Mouse (Mus musculus) embryonic facial prominence, embryonic 11.5 days (tissue): ENCODE measurements at regions not wholly inside any gene's neighbourhood (a gene's known extent, or its start where the extent isn't known, plus 50 kb on each side); places are given as distances from the start of the nearest gene placed in this dataset.

Experiments used
- ATAC-seq: fragments of 200-750 bp; cut with Nextera tagmentation; replicated peaks from 2 replicates; pipeline ENCODE4 v1.8.0; 2017; ENCODE audit warnings: low read depth; ENCODE audit not compliant: insufficient number of reproducible peaks, low FRiP score, low TSS enrichment
- DNase-seq: peaks from one replicate; pipeline ENCODE4 v3.0.0-alpha.2; 2015; ENCODE audit warnings: low spot score
- H3K27ac ChIP-seq: fragments of 300-500 bp; sonication (generic); replicated peaks from 2 replicates; pipeline ENCODE4 v1.5.1; 2014; ENCODE audit warnings: mild to moderate bottlenecking, low read depth, low read length, control low read depth
- H3K27me3 ChIP-seq: fragments of 300-500 bp; sonication (generic); 2 replicates; pipeline ENCODE4 v1.6.1; 2014; ENCODE audit warnings: mild to moderate bottlenecking, low read length, moderate library complexity, mixed read lengths; ENCODE audit not compliant: control insufficient read depth, insufficient read depth
- H3K36me3 ChIP-seq: fragments of 300-500 bp; sonication (generic); replicated peaks from 2 replicates; pipeline ENCODE4 v1.6.1; 2014; ENCODE audit warnings: low read depth, mild to moderate bottlenecking, low read length, moderate library complexity, mixed read lengths; ENCODE audit not compliant: control insufficient read depth, insufficient read depth
- H3K4me1 ChIP-seq: fragments of 300-500 bp; sonication (generic); 2 replicates; pipeline ENCODE4 v1.6.1; 2014; ENCODE audit warnings: low read length, mixed read lengths; ENCODE audit not compliant: control insufficient read depth, insufficient read depth
- H3K4me2 ChIP-seq: fragments of 300-500 bp; sonication (generic); 2 replicates; pipeline ENCODE4 v1.6.1; 2014; ENCODE audit warnings: low read depth, mild to moderate bottlenecking, control low read depth, low read length, moderate library complexity
- H3K4me3 ChIP-seq: fragments of 300-500 bp; sonication (generic); 2 replicates; pipeline ENCODE4 v1.5.1; 2014; ENCODE audit warnings: low read depth, low read length, control low read depth
- H3K9ac ChIP-seq: fragments of 300-500 bp; sonication (generic); replicated peaks from 2 replicates; pipeline ENCODE4 v1.6.1; 2014; ENCODE audit warnings: mild to moderate bottlenecking, control low read depth, low read length
- H3K9me3 ChIP-seq: fragments of 300-500 bp; sonication (generic); replicated peaks from 2 replicates; pipeline ENCODE4 v1.6.1; 2016; ENCODE audit warnings: mild to moderate bottlenecking, low read length, inconsistent platforms, mixed read lengths; ENCODE audit not compliant: control insufficient read depth
- WGBS: fragments of 180-500 bp; shearing (Covaris S2); extraction: QIAGEN DNeasy Blood & Tissue Kit; methylation state at CpG from one replicate; pipeline ENCODE4 v1.1.7; 2014; 5-methylcytosine and 5-hydroxymethylcytosine counted together

- H3K4me3 ChIP-seq = no peak overlapping the region
- H3K4me1 ChIP-seq = no peaks in the 10 kb centered on the region
- no peaks in the 10 kb centered on the region for H3K9me3 ChIP-seq
- H3K27ac ChIP-seq = no peak overlapping the region
- ATAC-seq = no peak
- WGBS = 97% methylated on average over 1 of the region's 1 CpGs
- H3K9ac ChIP-seq = no peak overlapping the region
- no peak for DNase-seq
- no peaks in the 10 kb centered on the region for H3K36me3 ChIP-seq
- H3K27me3 ChIP-seq = no peaks in the 10 kb centered on the region
- H3K4me2 ChIP-seq = no peak overlapping the region
These were observed 300.0 kb upstream of the Clec14a start for GRCm38 (mm10) chr12:58569056-58569455.

GRCm38 (mm10) chr12:58560840-58561239, 291.8 kb upstream of the Clec14a start:
- H3K9me3 ChIP-seq = no peaks in the 10 kb centered on the region
- ATAC-seq = no peak
- H3K27ac ChIP-seq = no peak overlapping the region
- H3K27me3 ChIP-seq = no peaks in the 10 kb centered on the region
- no peak overlapping the region for H3K4me2 ChIP-seq
- H3K36me3 ChIP-seq = no peaks in the 10 kb centered on the region
- WGBS = 87% methylated on average over 5 of the region's 5 CpGs
- H3K4me1 ChIP-seq = no peaks in the 10 kb centered on the region
- no peak overlapping the region for H3K9ac ChIP-seq
- no peak for DNase-seq
- H3K4me3 ChIP-seq = no peak overlapping the region

GRCm38 (mm10) chr12:58559833-58560232, 290.7 kb upstream of the Clec14a start:
- H3K4me3 ChIP-seq = no peak overlapping the region
- no peak overlapping the region for H3K4me2 ChIP-seq
- H3K9me3 ChIP-seq = no peaks in the 10 kb centered on the region
- H3K9ac ChIP-seq = no peak overlapping the region
- H3K27ac ChIP-seq = no peak overlapping the region
- WGBS = 51% methylated on average over 1 of the region's 1 CpGs
- H3K27me3 ChIP-seq = no peaks in the 10 kb centered on the region
- ATAC-seq = no peak
- no peaks in the 10 kb centered on the region for H3K36me3 ChIP-seq
- no peaks in the 10 kb centered on the region for H3K4me1 ChIP-seq
- DNase-seq = no peak

GRCm38 (mm10) chr12:58557261-58557660, 288.2 kb upstream of the Clec14a start:
- ATAC-seq = no peak
- Histone ChIP-seq H3K9ac (no peak overlapping the region), H3K4me1 (no peaks in the 10 kb centered on the region), H3K36me3 (no peaks in the 10 kb centered on the region), H3K4me2 (no peak overlapping the region), H3K27ac (no peak overlapping the region), H3K4me3 (no peak overlapping the region), H3K9me3 (no peaks in the 10 kb centered on the region), H3K27me3 (no peaks in the 10 kb centered on the region)
- no peak for DNase-seq
- WGBS = 63% methylated on average over 4 of the region's 4 CpGs

- H3K36me3 ChIP-seq = no peaks in the 10 kb centered on the region
- 83% methylated on average over 4 of the region's 4 CpGs for WGBS
- no peak overlapping the region for H3K4me2 ChIP-seq
- no peaks in the 10 kb centered on the region for H3K27me3 ChIP-seq
- ATAC-seq = no peak
- DNase-seq = no peak
- no peak overlapping the region for H3K9ac ChIP-seq
- no peaks in the 10 kb centered on the region for H3K9me3 ChIP-seq
- no peak overlapping the region for H3K27ac ChIP-seq
- no peak overlapping the region for H3K4me3 ChIP-seq
- no peaks in the 10 kb centered on the region for H3K4me1 ChIP-seq
These were observed 287.7 kb upstream of the Clec14a start for GRCm38 (mm10) chr12:58556741-58557140.

- Histone ChIP-seq H3K36me3 (no peaks in the 10 kb centered on the region), H3K4me2 (no peak overlapping the region), H3K4me1 (no peaks in the 10 kb centered on the region), H3K9ac (no peak overlapping the region), H3K4me3 (no peak overlapping the region), H3K27me3 (no peaks in the 10 kb centered on the region), H3K27ac (no peak overlapping the region), H3K9me3 (no peaks in the 10 kb centered on the region)
- DNase-seq = no peak
- 96% methylated on average over 1 of the region's 1 CpGs for WGBS
- ATAC-seq = no peak
These were observed 287.0 kb upstream of the Clec14a start for GRCm38 (mm10) chr12:58556060-58556459.

GRCm38 (mm10) chr12:58550859-58551761, 282.0 kb upstream of the Clec14a start:
- ATAC-seq (no peak), DNase-seq (peak; percentile 12)
- no peak overlapping the region for H3K9ac ChIP-seq
- H3K4me3 ChIP-seq = no peak overlapping the region
- no peaks in the 10 kb centered on the region for H3K4me1 ChIP-seq
- no peaks in the 10 kb centered on the region for H3K9me3 ChIP-seq
- 21% methylated on average over 9 of the region's 9 CpGs for WGBS
- H3K27ac ChIP-seq = no peak overlapping the region
- no peak overlapping the region for H3K4me2 ChIP-seq
- no peaks in the 10 kb centered on the region for H3K27me3 ChIP-seq
- H3K36me3 ChIP-seq = no peaks in the 10 kb centered on the region

GRCm38 (mm10) chr12:58545832-58546538, 276.9 kb upstream of the Clec14a start:
- ATAC-seq (no peak), DNase-seq (no peak)
- H3K27me3 ChIP-seq = no peaks in the 10 kb centered on the region
- WGBS = 83% methylated on average over 4 of the region's 4 CpGs
- no peak overlapping the region for H3K4me3 ChIP-seq
- no peaks in the 10 kb centered on the region for H3K9me3 ChIP-seq
- H3K4me2 ChIP-seq = no peak overlapping the region
- no peak overlapping the region for H3K27ac ChIP-seq
- no peak overlapping the region for H3K9ac ChIP-seq
- no peaks in the 10 kb centered on the region for H3K4me1 ChIP-seq
- no peaks in the 10 kb centered on the region for H3K36me3 ChIP-seq
